Mouse (Mus musculus) neutrophil, adult 5-6 weeks (primary cell): Measurements from ENCODE around the gene B3galt2. TPM values are rescaled to one million over a fixed set of nuclear protein-coding genes. Genes with fewer than 3 reads are reported as not detected.
"Not testable (repeated sequence)": the region's sequence is repeated elsewhere in the genome, so short reads cannot be mapped to it uniquely, and the experiment has no call there.

Experiments used
- ATAC-seq: fragments of 151-379, 151-347 bp; 2 replicates; pipeline ENCODE4 v1.8.0; 2017; ENCODE audit warnings: mild to moderate bottlenecking, moderate TSS enrichment; ENCODE audit not compliant: insufficient number of reproducible peaks, poor library complexity, low FRiP score, severe bottlenecking; ENCODE audit errors: extremely low read depth
- total RNA-seq: library from RNA; stranded (forward); fragments of 200-1000 nt; gene quantifications from 2 replicates; pipeline ENCODE4 v1.2.3, GENCODE M21; 2017

Gene B3galt2
- total RNA-seq, result 0.12 and 0.25 TPM in 2 replicates

- no peak for ATAC-seq
These were observed at the start of gene B3galt2 for GRCm38 (mm10) chr1:143640650-143641407. Gene B3galt2 (plus strand): TSS chr1:143640664.

- ATAC-seq, result no peak
These were observed 43.6 kb upstream of the B3galt2 start for GRCm38 (mm10) chr1:143596864-143597263.

GRCm38 (mm10) chr1:143608911-143609310, 31.6 kb upstream of the B3galt2 start:
- no peak for ATAC-seq

GRCm38 (mm10) chr1:143612901-143613300, 27.6 kb upstream of the B3galt2 start:
- ATAC-seq, result no peak

GRCm38 (mm10) chr1:143619760-143620159, 20.7 kb upstream of the B3galt2 start:
- no peak for ATAC-seq

- ATAC-seq, result no peak
These were observed 18.5 kb upstream of the B3galt2 start for GRCm38 (mm10) chr1:143621930-143622329.

- no peak for ATAC-seq
These were observed 17.8 kb upstream of the B3galt2 start for GRCm38 (mm10) chr1:143622634-143623033.

GRCm38 (mm10) chr1:143631337-143631736, 9.1 kb upstream of the B3galt2 start:
- no peak for ATAC-seq

GRCm38 (mm10) chr1:143632361-143632760, 8.1 kb upstream of the B3galt2 start:
- ATAC-seq, result no peak

GRCm38 (mm10) chr1:143632854-143633587, 7.4 kb upstream of the B3galt2 start:
- ATAC-seq, result no peak

- ATAC-seq, result peak; percentile 60; the same call in 1 of the 2 replicates
These were observed 3.8 kb downstream of the B3galt2 start for GRCm38 (mm10) chr1:143644221-143644620.

GRCm38 (mm10) chr1:143645386-143645785, 4.9 kb downstream of the B3galt2 start:
- no peak for ATAC-seq

- ATAC-seq, result no peak
These were observed 5.8 kb downstream of the B3galt2 start for GRCm38 (mm10) chr1:143646219-143646618.

- no peak for ATAC-seq
These were observed 9.9 kb downstream of the B3galt2 start for GRCm38 (mm10) chr1:143650317-143650716.

- no peak for ATAC-seq
These were observed 13.2 kb downstream of the B3galt2 start for GRCm38 (mm10) chr1:143653646-143654045.

GRCm38 (mm10) chr1:143663197-143663596, 22.7 kb downstream of the B3galt2 start:
- ATAC-seq, result no peak

GRCm38 (mm10) chr1:143664786-143665185, 24.3 kb downstream of the B3galt2 start:
- ATAC-seq, result not testable (repeated sequence)

GRCm38 (mm10) chr1:143675734-143676361, 35.4 kb downstream of the B3galt2 start:
- ATAC-seq, result no peak

GRCm38 (mm10) chr1:143681108-143681507, 40.6 kb downstream of the B3galt2 start:
- no peak for ATAC-seq

- ATAC-seq, result no peak
These were observed 44.4 kb downstream of the B3galt2 start for GRCm38 (mm10) chr1:143684849-143685248.
